Comparison of ENCODE assay signal across 20 mouse cellular contexts in the genomic region with DNA sequence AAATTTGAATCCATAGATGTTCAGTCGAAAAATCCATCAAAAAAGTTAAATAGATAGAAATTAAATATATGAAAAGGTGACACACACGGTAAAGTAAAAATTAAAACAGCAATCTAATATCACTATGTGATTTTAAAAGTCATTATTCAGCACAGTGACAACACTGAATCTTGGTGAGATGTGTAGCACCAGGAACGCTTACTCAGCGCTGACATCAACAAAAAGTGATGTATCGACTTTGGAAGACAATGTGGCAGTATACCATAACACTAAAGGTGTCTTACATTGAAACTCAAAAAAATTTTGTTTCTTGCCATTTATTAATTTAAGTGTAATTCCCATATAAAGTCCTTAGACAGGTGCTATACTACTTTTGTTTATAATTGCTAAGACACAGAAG. TPM values are rescaled to one million over a fixed set of nuclear protein-coding genes. Genes with fewer than 3 reads are reported as not detected.
"Had no signal": no experiment of that assay in that cellular context is flagged by ENCODE, and none has a peak within 500 bp of the region (broad histone marks: within the 10 kb centered on the region; RNA-seq: fewer than 3 reads in every experiment).

No protein-coding gene starts in this region.

- DNase-seq: kidney, adult 11 months; kidney, adult 8-10 months; kidney, postnatal 10 days; kidney, postnatal 36 days; lung, embryonic 14.5 days; midbrain, embryonic 14.5 days; thymus, adult 18-20 months; thymus, postnatal 36 days had no signal

- H3K27ac ChIP-seq: intestine, embryonic 15.5 days; kidney, embryonic 15.5 days; limb, embryonic 10.5 days; limb, embryonic 13.5 days had no signal

- H3K4me2 ChIP-seq: intestine, embryonic 15.5 days; kidney, embryonic 15.5 days; limb, embryonic 13.5 days; lung, embryonic 14.5 days; midbrain, embryonic 11.5 days had no signal

- H3K4me3 ChIP-seq: intestine, embryonic 15.5 days; kidney, embryonic 15.5 days; limb, embryonic 10.5 days; limb, embryonic 13.5 days had no signal

- H3K27me3 ChIP-seq: intestine, embryonic 15.5 days; kidney, embryonic 15.5 days; limb, embryonic 13.5 days had no signal

- ATAC-seq: intestine, embryonic 15.5 days; lung, postnatal 0 days had no signal

- H3K9me3 ChIP-seq: intestine, embryonic 15.5 days; kidney, embryonic 15.5 days; limb, embryonic 10.5 days; limb, embryonic 13.5 days had no signal

- H3K36me3 ChIP-seq: intestine, embryonic 15.5 days; kidney, embryonic 15.5 days; limb, embryonic 10.5 days; limb, embryonic 13.5 days had no signal

- H3K9ac ChIP-seq: intestine, embryonic 15.5 days; kidney, embryonic 15.5 days; limb, embryonic 13.5 days; lung, embryonic 14.5 days had no signal

- H3K4me1 ChIP-seq: intestine, embryonic 15.5 days; kidney, embryonic 15.5 days; limb, embryonic 10.5 days; limb, embryonic 13.5 days had no signal

RNA-seq across cellular contexts. Expression of gene Nat3, which starts 48.1 kb away (rescaled TPM):
- polyA plus RNA-seq: intestine, embryonic 15.5 days; kidney, embryonic 15.5 days; limb, embryonic 10.5 days; limb, embryonic 13.5 days; liver, adult 2 months; lung, embryonic 14.5 days; lung, postnatal 0 days; midbrain, embryonic 11.5 days; midbrain, embryonic 14.5 days; midbrain, postnatal 0 days; neural tube, embryonic 11.5 days; neural tube, embryonic 14.5 days; small intestine, adult 2 months; spleen, adult 2 months had no signal
